Mouse (Mus musculus): Measurements from ENCODE around the gene Shisal1.

The Shisal1 gene

DNA sequence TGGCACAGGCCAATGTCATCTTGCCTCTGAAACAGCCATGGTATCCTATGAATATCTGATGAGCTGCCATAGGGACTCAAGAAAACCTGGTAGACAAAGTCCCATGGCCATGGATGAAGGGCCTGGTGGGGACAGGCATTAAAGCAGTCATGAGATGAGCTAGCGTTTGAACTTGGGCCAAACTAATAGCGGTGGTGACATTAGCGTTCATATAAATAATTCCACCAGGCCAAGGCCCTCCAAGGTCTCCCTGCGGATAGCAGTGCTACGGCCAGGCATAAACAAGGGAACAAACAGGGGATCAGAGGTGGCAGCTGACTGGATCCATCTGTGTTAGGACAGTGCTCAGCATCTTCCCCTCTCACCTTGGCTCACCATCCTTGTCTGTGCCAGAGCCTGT, 21.2 kb downstream of the Shisal1 start:
- DNase-seq (ENCODE audit: low spot score) = no peak

DNA sequence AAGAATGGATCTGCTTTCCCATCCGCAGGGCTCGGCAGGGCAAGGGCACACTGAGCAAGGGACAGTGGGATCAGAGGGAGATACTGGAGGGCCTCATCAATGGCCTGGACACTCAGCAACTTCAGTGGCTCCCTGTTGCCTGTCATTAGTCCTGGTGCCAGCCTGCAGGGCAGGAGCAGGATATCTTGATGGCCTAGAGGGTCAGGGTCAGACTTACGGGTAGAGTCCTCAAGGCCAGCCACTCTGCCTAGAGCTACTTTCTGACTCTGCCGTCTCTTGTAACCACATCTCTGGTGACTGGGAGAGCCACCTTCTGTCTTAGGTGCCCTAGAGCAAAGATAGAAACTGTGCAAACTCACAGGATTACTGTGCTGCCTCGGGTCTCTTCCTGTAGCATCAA, 23.1 kb downstream of the Shisal1 start:
- no peak for DNase-seq (ENCODE audit: low spot score)

DNA sequence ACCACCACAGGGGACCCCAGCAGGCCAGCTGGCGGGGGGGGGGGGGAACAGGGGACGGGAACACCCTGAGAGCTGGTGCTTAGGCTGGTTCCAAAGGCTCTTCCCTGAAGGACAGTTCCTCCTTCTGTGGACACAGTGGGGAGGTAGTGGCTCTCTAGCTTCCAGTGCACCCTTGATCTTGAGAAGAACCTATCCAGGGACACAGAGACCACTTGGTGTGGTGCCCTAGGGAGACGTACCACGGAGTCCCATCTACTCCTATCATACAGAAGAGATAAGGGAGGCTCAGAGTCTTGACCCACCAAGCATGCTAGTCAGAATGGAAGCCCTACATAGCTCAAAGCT, 28.7 kb downstream of the Shisal1 start:
- DNase-seq (ENCODE audit: low spot score) = no peak

DNA sequence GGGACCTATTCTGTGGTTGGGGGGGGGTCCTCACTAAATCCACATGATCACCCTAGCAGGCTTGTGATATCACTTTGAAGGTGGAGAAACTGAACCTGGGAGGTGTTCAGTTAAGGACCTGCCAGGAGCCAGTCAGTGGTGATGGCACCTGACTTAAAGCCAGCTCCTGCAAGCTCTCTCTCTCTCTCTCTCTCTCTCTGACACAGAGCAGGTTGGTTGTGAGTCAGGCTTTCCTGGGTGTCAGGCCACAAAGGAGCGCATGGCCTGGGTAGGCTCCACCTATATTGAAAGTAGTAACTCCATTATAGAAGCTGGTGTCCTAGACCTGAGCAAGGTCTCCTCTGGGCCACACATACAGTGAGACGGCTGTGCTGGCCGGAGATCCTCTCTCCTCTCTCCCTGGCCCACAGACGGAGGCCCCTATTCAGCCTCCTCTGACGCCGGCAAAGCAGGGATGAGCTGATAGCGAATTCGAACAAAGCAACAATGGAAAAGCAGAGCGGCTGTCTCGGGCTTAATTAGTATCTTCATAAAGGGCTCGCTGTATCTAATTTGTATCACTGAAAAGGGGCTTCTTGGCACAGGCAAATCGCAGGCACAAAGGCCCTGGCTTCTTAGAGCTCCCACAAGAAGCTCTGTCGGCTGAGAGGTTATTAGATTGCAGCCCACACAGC, 29.2 kb downstream of the Shisal1 start:
- DNase-seq (ENCODE audit: low spot score) = no peak

DNA sequence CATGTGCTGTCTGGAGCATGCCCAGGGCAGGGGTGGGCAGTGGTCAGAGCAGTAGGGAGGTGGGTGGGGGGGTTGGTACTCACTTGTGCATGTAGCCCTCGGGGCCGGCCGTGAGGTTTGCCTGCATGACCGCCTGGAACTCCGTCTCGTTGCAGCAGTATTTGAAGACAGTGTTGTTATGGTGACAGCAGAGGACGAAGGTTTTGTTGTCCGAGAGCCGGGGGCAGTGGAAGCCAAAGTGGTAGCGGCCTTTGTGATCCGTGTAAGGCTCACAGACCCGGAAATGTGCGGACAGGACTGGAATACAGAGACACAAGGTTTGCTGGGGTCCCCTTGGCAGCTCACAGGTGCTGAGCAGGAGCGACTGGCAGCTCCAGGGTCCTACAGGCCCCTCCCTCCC, 29.9 kb downstream of the Shisal1 start:
- DNase-seq (ENCODE audit: low spot score) = no peak

DNA sequence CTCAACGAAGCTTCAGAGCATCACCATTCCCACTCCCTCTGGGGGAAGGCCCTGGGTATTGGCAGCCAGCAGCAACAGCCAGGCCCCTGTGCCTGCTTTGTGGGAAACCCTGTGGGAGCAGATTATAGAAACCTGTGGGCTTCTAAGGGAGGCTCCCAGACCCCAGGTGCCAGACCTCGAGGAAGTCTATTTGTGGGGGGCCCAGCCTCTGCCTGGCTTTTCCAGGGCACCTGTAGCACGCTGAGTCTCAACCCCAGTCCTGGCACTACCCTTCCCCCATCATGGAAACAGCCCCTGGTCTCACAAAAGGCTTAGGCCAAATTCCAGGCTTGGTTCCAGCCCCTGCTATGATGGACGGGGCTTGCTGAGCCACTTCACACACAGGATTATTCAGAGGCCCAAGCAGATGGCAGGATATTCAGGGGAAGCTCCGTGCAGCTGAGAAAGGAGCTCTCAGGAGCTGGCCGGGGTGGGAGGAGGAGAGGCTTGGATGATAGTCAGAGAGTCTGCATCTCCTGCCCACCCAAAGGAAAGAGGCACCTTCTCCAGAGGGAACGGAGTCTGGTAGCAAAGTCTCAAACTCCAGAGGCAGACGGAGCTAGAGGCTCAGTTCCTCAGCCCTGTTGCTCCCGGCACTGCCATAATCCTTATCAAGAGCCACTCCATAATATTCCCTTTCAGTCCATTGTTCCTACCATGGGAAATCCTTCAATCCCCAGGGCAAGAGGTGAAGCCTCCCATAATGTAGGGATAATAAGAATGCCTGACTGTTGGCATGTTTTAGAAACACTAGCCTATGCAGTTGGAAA, 32.7 kb downstream of the Shisal1 start:
- DNase-seq (ENCODE audit: low spot score) = no peak

DNA sequence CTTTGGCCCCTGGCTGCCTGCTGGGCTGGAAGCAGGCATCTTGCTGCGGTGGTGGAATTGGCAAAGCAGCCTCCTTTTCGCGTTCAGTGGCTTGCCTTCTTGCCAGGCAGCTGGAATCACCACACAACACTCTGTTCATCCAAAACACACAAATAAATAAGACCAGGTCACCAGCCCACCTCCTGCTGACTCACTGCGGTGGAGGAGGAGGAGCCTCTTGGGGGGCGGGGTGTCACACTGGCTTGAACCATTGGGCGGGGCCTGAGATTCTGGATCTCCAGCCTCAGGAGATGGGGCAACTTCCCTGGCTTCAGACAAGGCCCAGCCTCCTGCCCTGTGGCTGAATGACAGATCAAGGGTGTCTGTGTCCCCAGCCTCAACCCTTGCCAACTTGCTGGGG, 34.5 kb downstream of the Shisal1 start:
- no peak for DNase-seq (ENCODE audit: low spot score)

DNA sequence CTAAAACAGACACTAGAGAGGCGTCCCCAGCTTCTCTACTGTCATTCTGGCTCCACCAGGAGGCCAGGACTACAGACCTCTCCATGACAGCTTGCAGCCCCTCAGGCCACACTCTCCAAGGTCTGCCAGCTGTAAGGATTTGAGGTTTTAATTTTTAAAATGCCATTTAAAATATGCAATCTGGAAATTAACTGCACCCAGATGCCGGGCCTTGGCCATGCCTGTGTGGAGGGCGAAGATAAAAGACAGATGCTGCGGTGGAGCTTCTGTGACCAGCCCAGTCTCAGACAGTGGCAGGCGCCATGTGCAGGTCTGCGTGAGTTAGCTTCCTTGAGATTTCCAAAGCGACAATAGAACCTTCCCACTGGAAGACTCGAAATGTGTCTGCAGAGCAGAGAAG, 36.8 kb downstream of the Shisal1 start:
- DNase-seq (ENCODE audit: low spot score) = no peak

DNA sequence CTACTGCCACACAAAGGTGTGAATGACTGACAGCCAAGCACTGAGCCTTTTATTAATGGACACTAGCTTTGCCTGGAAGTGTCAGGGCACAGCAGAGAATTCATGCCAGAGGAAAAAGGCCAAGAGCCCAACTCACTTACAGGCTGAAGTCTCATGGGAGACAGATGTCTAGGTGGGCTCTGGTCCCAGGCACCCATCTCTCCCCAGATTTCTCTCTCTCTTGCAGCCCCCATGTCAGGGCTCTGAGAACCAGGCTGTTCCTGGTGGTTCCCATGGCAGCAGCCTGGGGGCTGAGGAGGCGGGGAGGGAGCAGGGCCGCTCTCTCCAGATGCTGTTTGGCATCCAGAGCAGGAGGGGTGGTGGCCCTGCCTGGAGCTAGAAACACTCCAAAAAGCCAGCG, 38.3 kb downstream of the Shisal1 start:
- no peak for DNase-seq (ENCODE audit: low spot score)

DNA sequence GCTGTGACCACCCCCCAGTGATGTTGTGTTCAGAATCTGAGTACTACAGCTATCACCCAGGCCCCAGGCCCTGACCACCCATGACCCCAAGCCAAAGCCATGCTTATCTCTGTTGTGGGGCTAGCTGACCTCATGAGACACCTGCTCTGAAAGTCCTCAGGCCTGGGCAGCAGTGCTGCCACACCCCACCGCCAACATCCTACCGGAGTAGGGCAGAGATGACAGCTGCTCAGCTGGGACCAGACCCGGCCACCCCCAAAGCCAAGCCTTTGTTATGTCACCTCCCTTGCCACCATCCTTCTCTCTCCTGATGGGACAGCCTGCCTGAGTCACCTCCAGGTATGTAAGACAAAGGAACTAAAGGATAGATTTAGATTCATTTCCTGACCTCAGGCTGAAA, 41.1 kb downstream of the Shisal1 start:
- no peak for DNase-seq (ENCODE audit: low spot score)

DNA sequence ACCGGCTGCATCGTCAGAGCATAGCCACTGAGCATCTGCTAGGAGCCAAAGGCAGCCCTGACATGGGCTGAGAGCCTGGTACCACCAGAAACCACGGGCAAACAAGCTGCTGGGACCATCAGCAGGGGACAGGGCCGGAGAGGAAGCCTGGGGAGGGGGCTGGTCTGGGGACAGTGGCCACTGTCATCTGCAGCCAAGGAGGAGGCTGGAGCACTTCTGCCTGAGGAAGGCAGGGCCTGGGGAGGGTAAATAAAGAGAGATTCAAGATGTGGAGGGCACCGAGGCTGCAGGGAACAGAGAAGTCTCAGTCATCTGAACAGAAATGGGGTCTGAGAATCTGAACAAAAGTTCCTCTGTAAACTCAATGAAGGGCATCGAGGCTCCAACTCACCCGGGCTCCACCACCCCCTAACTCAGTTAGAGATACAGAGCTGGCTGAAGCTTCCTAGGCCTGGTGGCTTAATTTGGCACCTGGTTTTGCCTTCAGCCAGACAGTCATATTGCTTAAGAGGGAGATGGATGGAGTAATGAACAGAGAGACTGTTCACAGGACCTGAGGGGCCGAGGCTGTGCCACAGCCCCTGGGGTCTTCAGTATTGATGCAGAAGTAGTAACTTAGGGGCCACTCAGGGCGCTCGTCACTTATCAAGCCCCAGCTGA, 43.3 kb downstream of the Shisal1 start:
- DNase-seq (ENCODE audit: low spot score) = no peak

DNA sequence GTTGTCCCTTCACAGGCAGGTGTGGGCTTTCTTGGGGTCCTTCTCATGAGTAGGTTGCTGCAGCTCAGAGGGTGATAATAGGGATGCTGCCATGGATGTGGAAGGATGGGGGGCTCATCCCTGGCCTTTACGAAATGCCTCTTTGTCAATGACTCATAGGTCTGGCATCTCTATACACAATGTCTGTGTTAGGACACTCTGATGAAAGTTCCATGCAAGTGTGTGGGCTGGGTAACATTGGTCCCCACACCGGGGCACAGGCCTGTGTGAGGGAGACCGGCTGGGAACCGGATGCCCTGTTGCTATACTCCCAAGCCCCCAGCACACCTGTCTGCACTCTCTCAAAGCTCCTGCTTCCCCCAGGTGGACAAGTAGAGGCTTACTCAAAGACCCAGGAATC, 48.3 kb downstream of the Shisal1 start:
- DNase-seq (ENCODE audit: low spot score) = no peak

DNA sequence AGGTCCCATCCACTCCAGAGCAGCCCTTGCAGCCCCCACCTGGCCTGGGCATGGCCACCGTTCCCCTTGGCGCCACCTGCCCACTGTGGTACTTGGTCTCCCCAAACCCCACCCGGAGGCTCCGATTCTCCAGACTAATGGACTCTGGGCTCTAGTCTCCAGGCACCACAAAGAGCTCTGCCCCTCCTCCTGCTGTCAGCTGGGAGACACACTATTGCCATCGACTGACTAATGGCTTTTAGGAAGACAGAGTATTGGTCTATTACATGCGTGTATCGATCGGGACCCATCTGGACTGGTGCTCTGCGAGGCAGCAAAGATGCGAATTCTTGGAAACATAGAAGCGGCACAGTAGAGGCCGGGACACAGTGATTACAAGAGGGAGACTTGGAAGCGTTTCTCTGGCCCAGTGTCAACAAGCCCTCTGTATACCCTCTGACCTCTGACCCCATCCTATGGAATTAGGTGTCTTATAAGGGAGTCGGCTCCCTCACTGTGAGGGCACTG, 49.2 kb downstream of the Shisal1 start:
- no peak for DNase-seq (ENCODE audit: low spot score)

DNA sequence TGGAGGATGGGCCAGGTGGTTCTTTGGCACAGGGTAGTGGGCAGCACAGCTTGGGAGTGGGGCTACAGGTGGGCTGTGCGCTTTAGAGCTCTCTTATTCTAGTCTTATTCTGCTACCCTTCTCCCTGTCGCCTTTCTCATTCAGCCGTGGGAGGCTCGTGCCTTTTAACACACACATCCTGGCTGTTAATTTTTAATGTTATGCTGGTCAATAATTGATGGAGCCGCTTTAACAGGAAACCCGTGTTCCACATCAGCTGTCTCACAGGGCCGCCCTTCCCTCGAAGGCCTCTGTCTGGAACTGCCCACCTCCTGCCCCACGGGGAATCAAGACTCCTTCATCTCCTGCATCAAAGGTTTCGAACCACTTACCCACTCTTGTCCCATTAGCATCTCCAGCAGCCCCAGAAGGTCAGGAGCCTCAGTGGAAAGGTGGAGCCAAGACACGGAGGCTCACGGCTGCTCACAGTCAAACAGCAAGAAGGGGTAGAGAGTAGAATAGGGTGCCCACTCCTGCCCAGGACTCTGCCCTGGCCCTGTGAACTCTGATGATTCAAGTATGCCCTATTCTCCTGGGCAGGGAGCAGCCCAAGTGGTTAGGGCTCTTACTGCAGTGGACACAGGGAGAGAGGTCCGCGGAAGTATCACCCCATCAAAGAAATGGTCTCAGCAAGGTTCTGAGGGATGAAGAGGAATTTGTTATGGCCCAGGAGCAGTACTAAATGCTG, 51.4 kb downstream of the Shisal1 start:
- DNase-seq (ENCODE audit: low spot score) = no peak

DNA sequence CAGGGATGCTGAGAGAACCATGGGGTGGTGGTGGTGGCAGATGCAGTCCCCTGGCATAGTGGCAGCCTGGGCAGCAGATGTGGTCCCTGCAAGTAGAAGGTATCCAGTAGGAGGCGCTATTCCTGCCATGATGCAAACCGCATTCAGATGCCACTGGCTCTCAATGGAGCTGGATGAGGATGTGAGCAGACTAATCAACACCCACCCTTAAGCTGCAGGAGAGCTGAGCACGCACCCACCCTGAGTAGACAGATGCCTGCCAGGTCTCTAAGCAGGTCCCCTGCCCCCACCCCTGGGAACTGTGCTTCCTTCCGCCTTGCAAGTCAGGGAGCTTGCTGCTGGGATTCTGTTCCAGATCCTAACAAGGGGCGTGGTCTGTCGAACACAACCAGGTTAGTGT, 53.6 kb downstream of the Shisal1 start:
- no peak for DNase-seq (ENCODE audit: low spot score)

DNA sequence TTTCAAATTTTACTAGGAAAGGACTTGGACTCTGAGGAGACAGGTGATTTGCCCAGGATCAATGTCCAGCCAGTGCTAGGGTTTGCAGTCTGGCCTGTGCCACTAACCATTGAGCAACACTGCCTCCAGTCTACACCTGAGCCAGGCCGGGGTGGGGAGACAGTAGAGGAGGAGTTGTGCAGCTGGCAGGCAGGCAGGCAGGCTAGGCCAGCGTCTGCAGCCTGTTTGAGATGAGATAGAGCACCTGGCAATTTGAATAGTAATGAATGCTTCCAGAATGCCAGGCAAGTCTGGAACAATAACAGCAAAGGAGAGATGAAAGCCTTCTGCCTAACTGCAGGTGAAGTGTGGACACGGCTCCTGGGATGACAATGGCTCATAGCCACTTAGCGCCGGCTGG, 54.1 kb downstream of the Shisal1 start:
- no peak for DNase-seq (ENCODE audit: low spot score)

DNA sequence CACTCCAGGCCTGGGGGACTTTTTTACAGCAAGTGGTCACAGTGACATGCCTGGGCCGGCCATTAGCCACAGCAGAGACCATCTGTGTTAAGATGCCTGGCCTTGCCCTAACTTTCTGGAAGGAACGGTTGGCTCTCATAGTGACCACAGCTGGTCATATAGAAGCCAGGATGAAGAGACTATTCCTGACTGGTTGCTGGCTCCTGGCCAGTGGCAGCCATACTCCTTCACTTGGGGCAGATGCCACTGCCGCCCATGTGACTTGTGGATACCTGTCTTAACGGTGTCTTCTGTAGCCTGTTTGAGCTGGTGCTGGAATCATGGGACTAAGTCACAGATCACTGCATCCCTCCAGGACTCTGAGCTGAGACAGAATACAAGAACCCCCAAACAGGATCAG, 54.8 kb downstream of the Shisal1 start:
- no peak for DNase-seq (ENCODE audit: low spot score)

DNA sequence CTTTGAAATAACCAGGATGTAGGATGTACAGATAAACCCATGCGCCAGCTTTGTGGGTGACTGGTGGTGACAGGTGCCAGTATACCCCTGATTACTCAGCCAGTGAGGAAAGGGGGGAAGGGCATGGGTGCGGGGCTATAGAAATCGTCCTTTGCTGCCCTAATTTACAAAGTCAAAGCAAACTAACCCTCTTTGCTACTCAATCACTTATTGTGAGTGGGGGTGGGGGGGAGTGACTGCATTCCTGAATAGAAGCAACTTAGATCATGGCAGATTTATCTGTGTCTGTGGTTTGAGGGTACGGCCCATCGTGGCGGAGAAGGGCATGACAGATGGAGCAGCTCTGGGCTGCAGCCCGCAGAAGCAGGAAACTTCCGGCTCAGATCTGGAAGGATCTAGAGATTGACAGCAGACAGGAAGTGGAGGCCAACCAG, 58.2 kb downstream of the Shisal1 start:
- DNase-seq (ENCODE audit: low spot score) = no peak

DNA sequence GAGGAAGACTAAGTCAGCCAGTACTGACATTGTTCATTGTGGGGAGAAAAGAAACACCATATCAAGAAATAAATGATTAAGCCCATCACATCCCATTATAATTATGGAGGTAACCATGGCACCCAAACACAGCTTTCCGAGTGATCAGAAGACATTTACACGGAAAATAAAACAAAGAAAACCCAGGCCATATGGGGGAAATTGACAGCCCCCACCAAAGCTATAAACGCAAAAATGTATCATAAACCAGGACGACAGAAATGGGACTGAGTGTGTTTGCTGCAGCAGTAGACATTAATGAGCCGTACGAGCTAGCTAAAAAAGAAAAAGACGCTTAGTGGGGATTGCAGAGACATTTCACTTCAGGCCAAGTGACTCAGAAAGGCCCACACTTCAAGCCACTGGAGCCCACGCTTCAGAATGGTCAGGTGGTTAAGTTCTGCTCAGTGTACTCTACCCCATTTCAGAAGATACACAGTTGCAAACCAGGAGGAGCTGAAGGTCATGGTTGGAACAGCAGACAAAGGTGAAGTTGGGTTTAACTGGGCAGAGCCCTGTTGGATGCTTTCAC, 60.8 kb downstream of the Shisal1 start:
- no peak for DNase-seq (ENCODE audit: low spot score)

DNA sequence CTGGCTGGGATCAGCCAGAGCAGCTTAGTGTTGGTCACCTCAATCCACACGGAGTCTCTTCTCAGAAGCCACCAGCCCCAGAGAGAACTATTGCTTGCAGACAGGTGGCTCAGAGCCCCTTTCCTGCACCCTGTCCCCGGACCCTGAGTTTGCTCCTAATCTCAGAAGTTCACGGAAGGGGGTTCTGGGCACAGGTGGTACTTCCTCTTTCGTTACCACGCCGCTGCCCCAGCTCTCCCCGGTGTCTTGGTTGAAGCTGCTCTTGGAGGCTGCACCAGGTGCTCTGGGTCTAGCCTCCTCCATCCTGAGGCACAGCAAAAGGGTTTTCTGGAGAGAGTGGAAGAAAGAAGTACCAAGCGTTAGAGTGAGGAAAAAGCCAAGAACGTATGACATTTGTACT, 62.8 kb downstream of the Shisal1 start:
- DNase-seq (ENCODE audit: low spot score) = no peak

DNA sequence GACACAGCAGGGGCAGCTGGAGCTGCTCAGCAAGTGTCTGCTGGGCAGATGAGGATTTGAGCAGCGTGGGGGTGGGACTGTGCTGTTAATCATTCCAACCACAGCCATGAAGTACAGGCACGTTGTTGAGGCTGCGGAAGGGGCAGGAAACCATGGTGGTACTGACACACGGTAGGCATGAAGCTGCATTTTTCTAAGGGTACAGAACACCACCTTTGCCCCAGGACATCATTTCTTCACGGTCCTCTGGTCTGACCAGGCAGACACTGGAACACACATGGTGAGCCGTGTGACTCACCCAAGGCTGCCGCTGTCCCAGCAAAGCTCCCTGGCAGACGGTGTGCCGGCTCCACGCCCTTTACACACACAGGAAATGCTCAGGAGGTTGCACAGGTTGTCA, 66.7 kb downstream of the Shisal1 start:
- DNase-seq (ENCODE audit: low spot score) = no peak

DNA sequence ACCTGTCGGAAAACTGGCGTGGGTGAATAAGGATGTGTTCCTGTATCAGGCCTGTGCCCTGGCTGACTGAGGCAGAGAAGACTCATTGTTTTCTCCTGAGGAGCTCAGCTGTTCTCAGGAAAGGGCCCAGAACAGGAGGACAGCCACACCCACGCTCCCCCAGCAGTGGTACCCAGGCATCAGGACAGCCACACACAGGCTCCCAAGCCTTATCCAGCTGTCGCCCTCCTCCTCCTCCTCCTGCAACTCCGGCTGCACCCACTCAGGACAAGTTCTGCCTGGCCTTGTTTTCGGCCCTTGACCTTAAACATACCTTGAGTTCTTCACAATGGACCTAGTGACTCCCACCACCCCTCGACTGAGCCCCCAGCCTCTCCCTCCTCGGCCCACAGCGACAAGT, 68.2 kb downstream of the Shisal1 start:
- no peak for DNase-seq (ENCODE audit: low spot score)
